Mouse (Mus musculus): ENCODE measurements at regions not wholly inside any gene's neighbourhood (a gene's known extent, or its start where the extent isn't known, plus 50 kb on each side); places are given as distances from the start of the nearest gene placed in this dataset.

GRCm38 (mm10) chr7:84800966-84801365, 52.4 kb upstream of the Olfr291 start:
- no peak for DNase-seq (ENCODE audit: low spot score in 2 of 2)

GRCm38 (mm10) chr7:84794655-84795054, 58.7 kb upstream of the Olfr291 start:
- no peak for DNase-seq (ENCODE audit: low spot score in 2 of 2)

DNA sequence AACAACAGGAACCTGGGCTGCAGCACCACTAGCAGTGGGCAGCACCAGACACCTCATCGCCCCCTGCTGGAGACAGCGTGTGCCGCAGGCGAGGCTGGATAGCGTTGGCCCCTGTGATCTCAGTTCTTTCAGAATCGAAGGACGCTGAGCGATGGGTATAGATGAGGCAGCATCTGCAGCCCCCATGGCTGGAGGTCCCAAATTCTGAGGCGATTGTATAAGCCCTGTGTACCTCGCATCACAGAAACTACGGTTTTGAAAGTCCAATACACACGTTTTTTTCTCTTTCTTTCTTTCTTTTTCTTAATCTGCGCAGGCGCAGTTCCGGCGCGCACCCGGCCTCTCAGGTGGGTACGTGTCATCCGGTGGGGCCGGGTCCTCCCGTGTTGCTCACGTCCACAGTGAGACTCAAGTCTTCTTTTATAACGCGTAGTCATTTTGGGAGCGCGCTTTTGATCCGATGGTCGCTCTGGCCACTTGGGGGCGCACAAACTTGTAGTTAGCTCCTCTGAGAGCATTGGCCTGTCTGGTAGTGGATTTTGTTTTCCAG, 74.0 kb upstream of the Olfr291 start:
- DNase-seq (ENCODE audit: low spot score in 2 of 2) = peak; percentile 83 to 95

GRCm38 (mm10) chr7:84777696-84778095, 75.7 kb upstream of the Olfr291 start:
- DNase-seq (ENCODE audit: low spot score in 2 of 2) = no peak

GRCm38 (mm10) chr7:84756261-84756660, 66.5 kb upstream of the Zfand6 start:
- no peak for DNase-seq (ENCODE audit: low spot score in 2 of 2)

GRCm38 (mm10) chr7:84753361-84753760, 63.6 kb upstream of the Zfand6 start:
- DNase-seq (ENCODE audit: low spot score in 2 of 2) = no peak

- DNase-seq (ENCODE audit: low spot score in 2 of 2) = peak; percentile 39 to 68
Observed at GRCm38 (mm10) chr7:84749434-84750301, 59.9 kb upstream of the Zfand6 start.

GRCm38 (mm10) chr7:84747847-84748246, 58.1 kb upstream of the Zfand6 start:
- no peak for DNase-seq (ENCODE audit: low spot score in 2 of 2)

DNA sequence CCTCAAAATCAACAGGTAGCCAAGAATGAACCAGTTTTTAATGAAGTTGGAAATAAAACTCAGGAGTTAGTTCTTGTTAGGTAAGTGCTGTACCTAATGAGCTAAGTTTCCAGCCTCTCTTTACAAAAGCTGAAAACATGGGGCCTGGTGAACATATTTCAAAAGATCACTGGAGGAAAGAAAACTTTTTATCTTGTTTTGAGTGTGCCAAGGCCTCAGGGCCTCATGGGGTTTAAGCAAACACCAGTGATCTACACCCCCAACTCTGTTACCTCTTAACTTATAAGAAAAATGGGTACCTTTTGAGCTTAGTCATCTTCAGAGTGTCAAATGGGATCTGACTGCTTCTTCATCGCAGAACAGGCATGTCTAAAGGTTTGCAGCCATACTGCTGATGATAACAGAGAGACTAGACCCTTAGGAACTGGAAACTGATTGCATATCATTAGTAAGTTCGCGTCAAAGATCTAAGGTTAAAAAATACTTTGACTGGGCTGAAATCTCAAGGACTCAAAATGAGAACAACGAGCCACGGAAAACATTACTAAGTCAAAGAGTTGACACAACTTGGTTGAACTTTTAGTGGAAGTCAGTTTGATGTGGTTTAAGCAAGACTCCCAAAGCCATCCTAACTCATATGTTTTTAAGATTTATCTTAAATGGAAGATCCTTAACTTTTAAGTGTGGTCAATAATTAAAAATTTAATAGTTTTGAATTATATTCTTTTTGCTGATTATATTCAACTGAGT, 54.7 kb upstream of the Zfand6 start:
- no peak for DNase-seq (ENCODE audit: low spot score in 2 of 2)

DNA sequence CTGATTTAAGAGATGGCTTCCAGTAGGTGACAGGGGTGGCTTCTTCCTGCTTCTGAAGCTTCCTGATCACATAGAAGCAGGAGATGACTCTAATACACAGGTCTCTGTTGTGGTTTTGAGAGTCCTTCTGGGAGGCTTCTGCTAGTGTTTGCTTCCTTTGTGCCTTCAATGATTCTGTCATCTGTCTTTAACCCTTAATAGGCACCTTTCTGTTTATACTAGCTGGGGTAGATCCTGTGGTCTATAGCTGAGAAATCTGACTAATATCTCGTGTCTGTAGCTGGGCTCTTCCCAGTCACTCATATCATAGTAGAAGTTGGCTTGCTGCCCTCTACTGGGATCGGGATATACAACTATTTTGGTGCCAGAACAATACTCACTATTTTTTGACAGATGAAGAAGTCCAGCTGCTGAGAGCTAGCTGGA, 50.2 kb upstream of the Zfand6 start:
- DNase-seq (ENCODE audit: low spot score in 2 of 2) = no peak

Measured in spleen, postnatal 4 days (tissue).